Mouse (Mus musculus) forebrain, postnatal 0 days (tissue): Measurements from ENCODE around the gene Inca1. TPM values are rescaled to one million over a fixed set of nuclear protein-coding genes. Genes with fewer than 3 reads are reported as not detected.
A peak's percentile ranks its signal among the peaks of the same experiment; 100 is the strongest.

Source experiments
- ATAC-seq: fragments of 200-750 bp; cut with Nextera tagmentation; 2 replicates; pipeline ENCODE4 v1.8.0; 2017; ENCODE audit warnings: mild to moderate bottlenecking, moderate library complexity
- DNase-seq: peaks from one replicate; pipeline ENCODE4 v3.0.0-alpha.2; 2015
- H3K27ac ChIP-seq: fragments of 300-500 bp; sonication (generic); 2 replicates; pipeline ENCODE4 v1.5.1; 2014; ENCODE audit warnings: low read depth, mild to moderate bottlenecking, antibody characterized with exemption, low read length, moderate library complexity, mixed read lengths
- H3K27me3 ChIP-seq: fragments of 300-500 bp; sonication (generic); 2 replicates; pipeline ENCODE4 v1.6.1; 2014; ENCODE audit warnings: mild to moderate bottlenecking, low read length, mixed read lengths; ENCODE audit not compliant: insufficient read depth
- H3K36me3 ChIP-seq: fragments of 300-500 bp; sonication (generic); 2 replicates; pipeline ENCODE4 v1.6.1; 2014; ENCODE audit warnings: mild to moderate bottlenecking, moderate library complexity; ENCODE audit not compliant: insufficient read depth
- H3K4me1 ChIP-seq: fragments of 300-500 bp; sonication (generic); 2 replicates; pipeline ENCODE4 v1.6.1; 2014; ENCODE audit warnings: antibody characterized with exemption; ENCODE audit not compliant: insufficient read depth
- H3K4me2 ChIP-seq: fragments of 300-500 bp; sonication (generic); 2 replicates; pipeline ENCODE4 v1.6.1; 2014; ENCODE audit warnings: low read depth, mild to moderate bottlenecking, moderate library complexity
- H3K4me3 ChIP-seq: fragments of 300-500 bp; sonication (generic); 2 replicates; pipeline ENCODE4 v1.5.1; 2014; ENCODE audit warnings: low read depth, low read length, mixed read lengths
- H3K9ac ChIP-seq: fragments of 300-500 bp; sonication (generic); 2 replicates; pipeline ENCODE4 v1.6.1; 2014; ENCODE audit warnings: mild to moderate bottlenecking
- H3K9me3 ChIP-seq: fragments of 300-500 bp; sonication (generic); 2 replicates; pipeline ENCODE4 v1.6.1; 2016; ENCODE audit warnings: low read length
- CTCF ChIP-seq: sonication (generic); IDR thresholded peaks from 2 replicates; pipeline ENCODE4 v1.5.1; 2016; ENCODE audit warnings: antibody characterized with exemption, control low read depth, low read depth
- WGBS: fragments of 180-500 bp; shearing (Covaris S2); extraction: QIAGEN DNeasy Blood & Tissue Kit; methylation state at CpG from one replicate; pipeline ENCODE4 v1.1.7; 2014; 5-methylcytosine and 5-hydroxymethylcytosine counted together
- polyA plus RNA-seq: library from polyadenylated mRNA; unstranded; fragments of >200 nt; fragmentation: Nextera tagmentation; extraction: Ambion mirVana; gene quantifications from 2 replicates; pipeline ENCODE4 v1.2.1, GENCODE M21; 2015
- total RNA-seq: library from RNA; depleted of rRNA; stranded (reverse); fragments of >200 nt; gene quantifications from 2 replicates; pipeline ENCODE4 v1.2.3, GENCODE M21; 2014

Gene Inca1
- total and polyA plus RNA-seq, 2 experiments from 2014 or later, result 0.62 to 2.1 TPM

GRCm38 (mm10) chr11:70648512-70648911 is 51.4 kb downstream of the Inca1 start:
- Histone ChIP-seq H3K36me3 (peaks cover 47% of the 10 kb centered on the region), H3K27me3 (no peaks in the 10 kb centered on the region), H3K9me3 (no peaks in the 10 kb centered on the region), H3K4me1 (peaks cover 18% of the 10 kb centered on the region), H3K9ac (peak overlapping the region; percentile 80; the same call in 1 of the 2 replicates), H3K4me2 (peak overlapping the region; percentile 84), H3K4me3 (no peak overlapping the region), H3K27ac (no peak overlapping the region)
- WGBS, result 88% methylated on average over 4 of the region's 4 CpGs
- no peak for ATAC-seq
- TF ChIP-seq CTCF, result no peak
- no peak for DNase-seq

GRCm38 (mm10) chr11:70647716-70648420 is 52.1 kb downstream of the Inca1 start:
- Histone ChIP-seq H3K27me3 (no peaks in the 10 kb centered on the region), H3K4me3 (peak overlapping the region; percentile 69), H3K9ac (peak overlapping the region; percentile 80), H3K4me2 (peak overlapping the region; percentile 84), H3K4me1 (peaks cover 18% of the 10 kb centered on the region), H3K27ac (peak overlapping the region; percentile 94), H3K36me3 (peaks cover 47% of the 10 kb centered on the region), H3K9me3 (no peaks in the 10 kb centered on the region)
- DNase-seq, result no peak
- WGBS, result 4% methylated on average over 28 of the region's 28 CpGs
- no peak for ATAC-seq
- TF ChIP-seq CTCF, result no peak

GRCm38 (mm10) chr11:70646691-70647650 is 53.0 kb downstream of the Inca1 start, which contains the start of the genes Rnf167 and Slc25a11:
Gene Rnf167, plus strand, starts transcription at chr11:70647235.
Gene Slc25a11, minus strand, starts transcription at chr11:70647479.
- peak; percentile 95 for ATAC-seq
- H3K4me1 ChIP-seq, result peaks cover 18% of the 10 kb centered on the region
- H3K36me3 ChIP-seq, result peaks cover 48% of the 10 kb centered on the region

GRCm38 (mm10) chr11:70646259-70646555 is 53.7 kb downstream of the Inca1 start:
- ATAC-seq (no peak), DNase-seq (no peak)
- Histone ChIP-seq H3K9me3 (no peaks in the 10 kb centered on the region), H3K27me3 (no peaks in the 10 kb centered on the region), H3K27ac (peak overlapping the region; percentile 94), H3K9ac (peak overlapping the region; percentile 92), H3K4me3 (peak overlapping the region; percentile 69), H3K4me1 (peaks cover 18% of the 10 kb centered on the region), H3K4me2 (peak overlapping the region; percentile 88), H3K36me3 (peaks cover 43% of the 10 kb centered on the region)
- WGBS, result 16% methylated on average over 3 of the region's 3 CpGs
- no peak for TF ChIP-seq CTCF

More at GRCm38 (mm10) chr11:70646691-70647650, 53.0 kb downstream of the Inca1 start, which contains the start of the genes Rnf167 and Slc25a11:
- TF ChIP-seq CTCF, result peak; percentile 38
- Histone ChIP-seq H3K4me3 (peak within 1 kb of the TSS; percentile 69), H3K4me2 (peak within 1 kb of the TSS; percentile 88), H3K27me3 (no peaks in the 10 kb centered on the region), H3K9me3 (no peaks in the 10 kb centered on the region), H3K9ac (peak within 1 kb of the TSS; percentile 92), H3K27ac (peak within 1 kb of the TSS; percentile 94)
- peak; percentile 99 for DNase-seq
- WGBS, result under 1% methylated on average over 63 of the region's 63 CpGs

- peaks cover 18% of the 10 kb centered on the region for H3K4me1 ChIP-seq
- ATAC-seq, result no peak
- 85% methylated on average over 12 of the region's 12 CpGs for WGBS
- H3K27me3 ChIP-seq, result no peaks in the 10 kb centered on the region
- no peak for DNase-seq
- peak overlapping the region; percentile 69 for H3K4me3 ChIP-seq
- 0 out of 2 replicates have a peak overlapping the region, but pooled peaks have one; percentile 94 for H3K27ac ChIP-seq
- H3K4me2 ChIP-seq, result peak overlapping the region; percentile 88
- peaks cover 37% of the 10 kb centered on the region for H3K36me3 ChIP-seq
- TF ChIP-seq CTCF, result no peak
- no peaks in the 10 kb centered on the region for H3K9me3 ChIP-seq
- peak overlapping the region; percentile 92 for H3K9ac ChIP-seq
Observed at GRCm38 (mm10) chr11:70645461-70646258, 54.3 kb downstream of the Inca1 start.

GRCm38 (mm10) chr11:70644564-70645103 is 55.3 kb downstream of the Inca1 start:
- Histone ChIP-seq H3K36me3 (peaks cover 28% of the 10 kb centered on the region), H3K9me3 (no peaks in the 10 kb centered on the region), H3K4me3 (no peak overlapping the region), H3K9ac (no peak overlapping the region), H3K4me2 (no peak overlapping the region), H3K4me1 (peaks cover 18% of the 10 kb centered on the region), H3K27me3 (no peaks in the 10 kb centered on the region), H3K27ac (no peak overlapping the region)
- no peak for DNase-seq
- 92% methylated on average over 8 of the region's 8 CpGs for WGBS
- no peak for ATAC-seq
- no peak for TF ChIP-seq CTCF
